Mouse (Mus musculus): ENCODE data around the gene Gm21762. TPM values are rescaled to one million over a fixed set of nuclear protein-coding genes. Genes with fewer than 3 reads are reported as not detected.
"Not testable (repeated sequence)": the region's sequence is repeated elsewhere in the genome, so short reads cannot be mapped to it uniquely, and the experiment has no call there.

Gm21762 gene
- not detected in 2 replicates for polyA plus RNA-seq (2015; fragmentation: Nextera tagmentation; extraction: Ambion mirVana)

DNA sequence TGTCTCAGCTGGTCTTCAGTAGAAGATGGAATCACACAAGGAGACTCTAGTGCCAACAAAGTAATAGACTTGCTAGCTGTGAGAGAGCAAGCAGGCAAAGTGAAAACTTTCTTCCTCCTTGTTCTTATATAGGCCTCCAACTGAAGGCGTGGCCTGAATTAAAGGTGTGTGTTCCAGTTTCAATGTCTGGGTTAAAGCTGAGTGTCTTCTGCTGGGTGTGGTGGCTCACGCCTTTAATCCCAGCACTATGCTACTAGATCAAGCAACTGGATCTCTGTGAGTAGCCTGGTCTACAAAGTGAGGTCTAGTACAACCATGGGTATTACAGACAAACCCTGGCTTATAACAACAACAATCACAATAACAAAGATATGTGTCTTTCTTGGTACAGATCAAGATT, at the start of gene Gm21762:
Gene Gm21762 (minus strand): TSS at position 101 of the 400 bp plus-strand sequence.
- H3K27me3 ChIP-seq; H3K4me1 ChIP-seq (replicated peaks); ATAC-seq (ENCODE audit: insufficient read depth); H3K4me2 ChIP-seq; H3K9ac ChIP-seq; H3K4me3 ChIP-seq (replicated peaks); H3K27ac ChIP-seq (replicated peaks); H3K9me3 ChIP-seq (replicated peaks); H3K36me3 ChIP-seq (replicated peaks): not testable (repeated sequence)
- WGBS (ENCODE audit: insufficient replicate concordance): no CpG with 5 or more reads among the region's 2 CpGs

DNA sequence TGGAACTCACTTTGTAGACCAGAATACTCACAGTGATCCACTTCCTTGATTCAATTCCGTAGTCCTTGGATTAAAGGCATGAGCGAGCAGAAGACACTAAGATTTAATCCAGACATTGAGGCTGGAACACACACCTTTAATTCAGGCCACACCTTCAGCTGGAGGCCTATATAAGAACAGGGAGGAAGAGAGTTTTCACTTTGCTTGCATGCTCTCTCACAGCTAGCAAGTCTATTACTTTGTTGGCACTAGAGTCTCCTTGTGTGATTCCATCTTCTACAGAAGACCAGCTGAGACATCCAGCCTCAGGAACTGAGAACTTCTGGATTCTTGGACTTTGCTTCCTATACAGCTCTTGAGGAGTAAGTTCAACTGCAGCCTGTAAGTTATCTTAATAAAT, 47.1 kb upstream of the Gm21762 start, which contains the start of gene AF067061:
Gene AF067061 (plus strand): TSS at position 245 of the 400 bp plus-strand sequence.
- not testable (repeated sequence) for H3K4me1 ChIP-seq (replicated peaks); H3K9ac ChIP-seq; H3K9me3 ChIP-seq (replicated peaks); H3K27me3 ChIP-seq; ATAC-seq (ENCODE audit: insufficient read depth); H3K4me2 ChIP-seq; H3K36me3 ChIP-seq (replicated peaks); H3K4me3 ChIP-seq (replicated peaks); H3K27ac ChIP-seq (replicated peaks)
- WGBS (ENCODE audit: insufficient replicate concordance): 53% methylated on average over 2 of the region's 2 CpGs

DNA sequence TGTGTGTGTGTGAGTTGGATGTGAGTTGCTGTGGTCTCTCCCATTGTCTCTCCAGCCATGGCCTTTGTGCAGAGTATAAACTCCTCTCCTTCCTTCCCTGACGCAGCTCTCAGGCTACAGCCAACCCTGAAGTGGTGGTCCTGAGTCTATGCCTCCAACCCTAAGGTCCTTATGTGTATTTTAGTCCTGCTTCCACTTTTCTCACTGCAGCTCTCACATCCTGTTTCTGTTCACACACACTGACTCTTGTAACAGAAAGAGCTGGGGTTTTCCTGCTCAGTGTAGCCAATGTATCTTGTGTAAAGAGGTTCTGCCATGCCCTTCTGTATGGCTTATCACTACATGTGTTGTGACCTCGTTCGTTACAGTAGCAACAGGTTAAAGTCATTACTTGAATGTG, 44.0 kb upstream of the Gm21762 start:
- H3K9ac ChIP-seq; H3K27ac ChIP-seq (replicated peaks); H3K4me1 ChIP-seq (replicated peaks): not testable (repeated sequence)

DNA sequence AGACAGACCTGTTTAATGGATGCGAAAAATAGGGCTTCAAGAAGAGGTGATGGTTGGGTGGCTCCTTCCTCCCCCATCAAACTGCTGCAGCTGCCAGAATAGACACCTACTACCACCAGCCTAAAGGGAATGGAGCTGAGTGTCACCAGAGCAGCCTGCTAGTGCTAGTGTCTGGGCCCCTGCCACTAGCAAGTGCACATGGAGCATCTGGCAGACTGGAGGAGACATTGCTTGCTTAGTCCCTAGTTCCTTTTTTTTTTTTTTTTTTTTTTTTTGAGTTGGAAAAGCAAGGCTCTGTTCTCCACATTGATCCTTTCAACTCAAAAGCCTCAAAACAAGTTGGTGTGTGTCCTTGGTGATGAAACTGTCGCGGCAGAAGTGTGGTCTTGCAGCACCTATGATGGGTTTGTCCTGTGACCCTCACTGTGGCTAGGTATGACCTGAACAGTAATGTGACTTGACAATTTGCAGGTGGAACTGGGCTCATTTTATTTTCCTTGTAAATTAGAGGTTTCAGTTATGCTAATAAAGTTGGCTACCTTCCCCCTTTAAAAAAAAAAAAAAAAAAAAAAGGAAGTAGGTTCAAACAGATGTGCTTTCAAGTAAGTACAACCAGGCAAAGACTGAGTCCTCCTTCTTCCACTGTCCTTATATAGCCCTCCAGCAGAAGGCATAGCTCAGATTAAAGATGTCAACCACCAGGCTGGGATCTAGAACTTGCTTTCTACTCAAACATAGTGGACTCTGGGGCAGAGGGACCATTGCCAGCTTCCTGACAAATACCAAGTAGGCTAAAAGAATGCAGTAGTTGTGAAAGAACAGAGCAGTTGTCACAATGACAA, 43.3 kb upstream of the Gm21762 start:
- 59% methylated on average over 3 of the region's 3 CpGs for WGBS (ENCODE audit: insufficient replicate concordance)
- H3K4me3 ChIP-seq (replicated peaks); H3K27me3 ChIP-seq; H3K36me3 ChIP-seq (replicated peaks); ATAC-seq (ENCODE audit: insufficient read depth); H3K9ac ChIP-seq; H3K9me3 ChIP-seq (replicated peaks); H3K4me1 ChIP-seq (replicated peaks); H3K4me2 ChIP-seq; H3K27ac ChIP-seq (replicated peaks): not testable (repeated sequence)

More for the DNA sequence above, 44.0 kb upstream of the Gm21762 start:
- 43% methylated on average over 3 of the region's 3 CpGs for WGBS (ENCODE audit: insufficient replicate concordance)
- not testable (repeated sequence) for H3K4me3 ChIP-seq (replicated peaks); H3K27me3 ChIP-seq; H3K36me3 ChIP-seq (replicated peaks); H3K4me2 ChIP-seq; H3K9me3 ChIP-seq (replicated peaks); ATAC-seq (ENCODE audit: insufficient read depth)

DNA sequence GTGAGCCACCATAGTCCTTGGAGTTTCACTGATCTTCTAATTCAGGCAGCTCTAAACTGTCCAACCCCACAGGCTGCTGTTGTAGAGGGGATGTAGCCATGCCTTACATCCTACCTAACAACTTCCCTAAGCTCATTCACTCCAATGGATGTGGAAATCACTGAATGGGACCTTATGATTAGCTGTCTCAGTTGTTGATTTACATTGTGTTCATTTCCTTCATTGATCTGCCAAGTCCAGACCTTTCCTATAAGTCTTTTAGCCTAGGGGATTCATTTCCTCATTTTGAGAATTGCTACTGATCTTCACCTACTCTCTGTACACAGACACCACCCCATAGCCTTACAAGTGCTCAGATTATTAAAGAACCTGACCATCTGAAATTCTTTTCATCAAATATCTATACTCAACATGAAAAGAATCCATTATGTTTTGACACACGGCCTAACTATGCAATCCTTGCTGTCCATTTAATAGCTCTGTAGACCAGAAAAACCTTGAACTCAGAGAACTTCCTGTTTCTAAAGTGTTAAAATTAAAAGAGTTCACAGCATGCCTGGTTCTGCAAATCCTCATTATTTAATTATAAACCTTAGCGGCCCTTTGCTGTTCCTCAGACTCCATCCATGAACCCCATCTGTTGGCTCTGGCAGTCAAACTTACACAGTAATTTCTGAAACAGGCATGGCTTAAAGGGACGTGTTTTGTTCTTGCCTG, 35.6 kb upstream of the Gm21762 start:
- not testable (repeated sequence) for H3K27me3 ChIP-seq; H3K4me3 ChIP-seq (replicated peaks); ATAC-seq (ENCODE audit: insufficient read depth); H3K4me1 ChIP-seq (replicated peaks); H3K4me2 ChIP-seq; H3K36me3 ChIP-seq (replicated peaks); H3K9ac ChIP-seq; H3K9me3 ChIP-seq (replicated peaks); H3K27ac ChIP-seq (replicated peaks)
- 48% methylated on average over 2 of the region's 3 CpGs for WGBS (ENCODE audit: insufficient replicate concordance)

DNA sequence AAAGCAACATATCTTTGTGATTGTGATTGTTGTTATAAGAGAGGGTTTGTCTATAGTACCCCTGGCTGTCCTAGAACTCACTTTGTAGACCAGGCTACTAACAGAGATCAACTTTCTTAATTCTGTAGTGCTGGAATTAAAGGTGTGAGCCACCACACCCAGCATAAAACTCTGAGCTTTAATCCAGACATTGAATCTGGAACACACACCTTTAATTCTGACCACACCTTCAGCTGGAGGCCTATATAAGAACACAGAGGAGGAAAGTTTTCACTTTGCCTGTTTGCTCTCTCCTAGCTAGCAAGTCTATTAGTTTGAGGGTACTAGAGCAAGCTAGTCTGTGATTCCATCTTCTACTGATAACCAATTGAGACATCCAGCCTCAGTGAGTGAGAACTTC, 23.1 kb upstream of the Gm21762 start, which contains the start of gene Gm21731:
Gene Gm21731 (plus strand): TSS at position 301 of the 400 bp plus-strand sequence.
- not testable (repeated sequence) for H3K27ac ChIP-seq (replicated peaks); H3K9me3 ChIP-seq (replicated peaks); H3K4me3 ChIP-seq (replicated peaks); H3K4me1 ChIP-seq (replicated peaks); H3K36me3 ChIP-seq (replicated peaks); H3K27me3 ChIP-seq; ATAC-seq (ENCODE audit: insufficient read depth); H3K9ac ChIP-seq; H3K4me2 ChIP-seq

DNA sequence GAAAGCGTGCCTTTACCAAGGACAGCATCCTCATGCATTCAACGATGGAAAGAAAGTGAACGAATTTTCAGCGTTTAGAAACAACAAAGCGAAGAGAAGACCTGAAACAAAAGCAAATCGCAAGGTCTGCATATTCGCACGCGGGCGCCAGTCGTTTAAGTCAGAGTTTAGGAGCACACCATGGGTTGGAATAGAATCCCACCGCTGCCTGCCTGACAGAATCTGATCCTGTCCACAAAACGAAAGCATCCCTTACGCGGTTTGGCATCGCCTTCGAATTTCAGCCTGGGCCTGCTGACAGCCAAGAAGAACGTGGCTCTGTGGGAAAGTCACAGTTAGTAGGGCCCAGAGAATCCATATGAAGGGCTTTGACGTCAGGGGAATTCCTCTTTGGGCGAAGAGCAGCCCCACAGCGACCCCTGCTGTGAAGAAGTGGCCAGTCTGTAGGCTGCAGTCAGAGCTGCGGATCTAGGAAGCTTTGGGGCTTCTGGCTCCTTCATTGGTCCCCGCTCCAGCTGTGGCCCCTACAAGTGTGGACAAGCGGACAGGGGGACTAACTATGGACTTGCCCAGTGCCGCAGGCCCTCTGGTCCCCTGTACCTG, 16.8 kb upstream of the Gm21762 start:
- not testable (repeated sequence) for ATAC-seq (ENCODE audit: insufficient read depth); H3K9ac ChIP-seq; H3K4me2 ChIP-seq; H3K27me3 ChIP-seq; H3K36me3 ChIP-seq (replicated peaks); H3K27ac ChIP-seq (replicated peaks); H3K4me3 ChIP-seq (replicated peaks); H3K9me3 ChIP-seq (replicated peaks); H3K4me1 ChIP-seq (replicated peaks)
- 65% methylated on average over 13 of the region's 25 CpGs for WGBS (ENCODE audit: insufficient replicate concordance)

DNA sequence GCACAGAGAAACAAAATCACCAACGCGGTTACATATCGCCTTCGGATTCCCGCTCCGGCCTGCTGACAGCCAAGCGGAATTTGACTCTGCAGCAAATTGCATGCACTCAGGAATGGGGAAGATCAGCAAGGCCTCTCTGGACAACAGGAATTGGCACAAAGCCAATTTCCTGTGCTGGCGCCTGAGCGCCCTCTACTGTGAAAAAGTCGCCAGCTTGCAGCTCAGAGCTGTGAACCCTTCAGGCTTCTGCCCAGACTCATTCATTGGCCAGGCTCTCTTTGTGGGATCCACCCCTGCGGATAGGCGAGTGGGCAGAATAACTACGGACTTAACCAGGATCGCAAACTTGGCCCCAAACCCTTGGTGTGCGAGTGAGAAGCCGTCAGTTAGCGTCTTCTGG, 16.1 kb upstream of the Gm21762 start:
- H3K4me3 ChIP-seq (replicated peaks); H3K9me3 ChIP-seq (replicated peaks); H3K36me3 ChIP-seq (replicated peaks); H3K9ac ChIP-seq; H3K27ac ChIP-seq (replicated peaks); H3K4me1 ChIP-seq (replicated peaks); H3K27me3 ChIP-seq; H3K4me2 ChIP-seq; ATAC-seq (ENCODE audit: insufficient read depth): not testable (repeated sequence)
- WGBS (ENCODE audit: insufficient replicate concordance): 73% methylated on average over 17 of the region's 17 CpGs

DNA sequence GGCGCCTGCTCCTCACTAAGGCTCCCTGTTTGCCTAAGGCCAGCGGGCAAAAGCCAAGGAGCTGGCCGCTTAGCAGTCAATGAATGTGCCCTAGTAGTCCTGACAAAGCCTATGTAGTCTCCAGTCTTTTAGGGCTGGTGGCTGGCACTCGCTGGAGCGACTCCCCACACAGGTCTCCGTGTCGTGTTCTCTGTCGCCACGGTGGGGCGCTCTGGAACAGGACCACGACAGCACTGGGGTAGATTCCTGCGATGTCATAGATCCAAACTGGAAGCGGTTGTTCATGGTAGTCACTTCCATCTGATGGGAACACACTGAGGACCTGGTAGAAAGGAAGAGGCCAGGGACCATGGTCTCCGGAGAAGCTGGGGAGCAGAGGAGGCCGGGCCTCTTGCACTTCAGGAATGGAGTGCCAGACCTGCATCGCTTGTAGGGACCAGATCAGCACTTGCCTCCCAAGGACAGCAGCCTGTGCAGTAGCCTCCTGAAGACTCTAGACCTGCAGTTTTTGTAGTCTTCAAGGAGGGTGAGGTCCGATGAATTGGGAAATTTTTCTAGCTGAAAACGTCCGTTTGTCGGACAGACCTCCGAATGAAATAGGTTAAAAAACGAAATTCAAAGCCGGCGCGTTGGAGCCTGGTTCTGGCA, 7.4 kb upstream of the Gm21762 start:
- H3K9me3 ChIP-seq (replicated peaks); ATAC-seq (ENCODE audit: insufficient read depth); H3K4me3 ChIP-seq (replicated peaks); H3K27me3 ChIP-seq; H3K36me3 ChIP-seq (replicated peaks); H3K9ac ChIP-seq; H3K4me2 ChIP-seq; H3K4me1 ChIP-seq (replicated peaks); H3K27ac ChIP-seq (replicated peaks): not testable (repeated sequence)
- WGBS (ENCODE audit: insufficient replicate concordance): 80% methylated on average over 16 of the region's 25 CpGs

DNA sequence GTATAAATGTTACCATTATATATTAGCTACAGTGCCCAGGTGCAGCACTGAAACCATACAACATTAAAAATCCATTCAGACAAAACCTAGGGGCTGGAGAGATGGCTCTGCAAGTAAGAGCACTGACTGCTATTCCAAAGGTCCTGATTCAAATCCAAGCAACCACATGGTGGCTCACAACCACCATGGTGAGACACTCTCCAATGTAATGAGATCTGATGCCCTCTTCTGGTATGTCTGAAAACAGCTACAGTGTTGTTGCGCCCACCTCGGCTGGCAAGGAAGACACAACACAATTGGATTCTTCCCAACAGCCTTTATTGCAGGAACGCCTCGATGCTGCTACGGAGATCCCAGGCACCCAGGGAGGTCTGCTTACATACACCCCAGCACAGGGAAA, 5.2 kb upstream of the Gm21762 start:
- WGBS (ENCODE audit: insufficient replicate concordance): 76% methylated on average over 5 of the region's 5 CpGs
- not testable (repeated sequence) for H3K9ac ChIP-seq; H3K9me3 ChIP-seq (replicated peaks); H3K27me3 ChIP-seq; H3K4me3 ChIP-seq (replicated peaks); H3K4me2 ChIP-seq; H3K36me3 ChIP-seq (replicated peaks); H3K4me1 ChIP-seq (replicated peaks); H3K27ac ChIP-seq (replicated peaks); ATAC-seq (ENCODE audit: insufficient read depth)
